Mouse (Mus musculus) erythroblast, embryonic 14.5 days (primary cell): ENCODE results near the gene Cdkl2.

Experiments
- GATA1 ChIP-seq: IDR thresholded peaks from 2 replicates; pipeline ENCODE4 v1.6.1; 2012; ENCODE audit warnings: low read length, inconsistent platforms, mixed read lengths
- TAL1 ChIP-seq: IDR thresholded peaks from 3 replicates; pipeline ENCODE4 v1.6.1; 2012; ENCODE audit warnings: low read length, inconsistent platforms, mixed read lengths

DNA sequence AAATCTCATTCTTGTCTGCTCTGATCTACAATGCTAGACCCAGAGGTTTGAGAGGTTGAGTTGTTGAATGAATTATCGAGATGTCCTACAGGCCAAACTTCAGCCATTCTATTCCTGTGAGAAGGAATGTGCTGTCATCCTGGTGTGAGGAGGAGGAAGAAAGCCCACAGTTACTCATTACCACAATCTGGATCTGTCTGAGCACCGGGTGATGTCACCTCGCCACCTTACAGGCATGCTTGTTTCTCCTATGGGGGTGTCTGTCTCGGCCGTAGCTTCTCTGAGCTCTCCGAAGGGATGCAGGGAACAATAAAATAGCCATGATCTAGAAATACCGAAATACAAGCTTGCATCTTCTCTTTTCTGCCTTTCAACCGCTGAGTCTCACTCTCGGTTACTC, 67.9 kb downstream of the Cdkl2 start:
- TF ChIP-seq TAL1 (no peak), GATA1 (no peak)
